In the genomic region with DNA sequence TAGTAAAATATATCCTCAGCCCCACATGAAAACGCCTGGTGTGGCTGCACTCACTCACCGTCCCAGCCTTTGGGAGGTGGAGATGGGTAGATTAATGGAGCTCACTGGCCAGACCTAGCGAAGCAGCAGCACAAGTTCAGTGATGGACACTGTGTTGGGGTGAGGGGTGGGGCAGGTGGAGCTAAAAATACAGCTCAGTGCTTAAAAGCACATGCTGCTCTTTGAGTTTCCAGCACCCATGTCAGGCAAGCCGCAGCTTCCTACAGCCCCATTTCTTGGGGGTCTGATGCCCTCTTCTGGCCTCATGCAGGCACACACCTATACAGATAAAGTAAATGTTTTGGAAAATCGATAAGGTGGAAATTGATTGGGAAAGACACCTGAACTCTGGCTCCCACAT, we compare ENCODE assay signal across 8 mouse cellular contexts.
A peak's percentile ranks its signal among the peaks of the same experiment; 100 is the strongest.
DNase-seq lines count a peak whose midpoint lies in the region; ATAC-seq lines count a peak whose summit lies in the region.

No protein-coding gene starts in this region.

- WGBS in heart, embryonic 10.5 days: 37% methylated on average over 5 of the region's 5 CpGs
- 37% methylated on average over 5 of the region's 5 CpGs for WGBS in midbrain, embryonic 14.5 days

- H3K4me3 ChIP-seq in heart, embryonic 10.5 days: no peak overlapping the region
- no peak overlapping the region for H3K4me3 ChIP-seq in midbrain, embryonic 14.5 days (replicated peaks; ENCODE audit: low read depth, low read length)

- H3K4me1 ChIP-seq in heart, embryonic 10.5 days: peaks cover 28% of the 10 kb centered on the region
- no peaks in the 10 kb centered on the region for H3K4me1 ChIP-seq in midbrain, embryonic 14.5 days (ENCODE audit: control insufficient read depth, insufficient read depth, low read length)

- peak overlapping the region; percentile 12; the same call in 1 of the 2 replicates for H3K27ac ChIP-seq in heart, embryonic 10.5 days
- H3K27ac ChIP-seq in midbrain, embryonic 14.5 days (replicated peaks; ENCODE audit: low read depth, low read length): no peak overlapping the region; the same call in 1 of the 2 replicates

- peaks cover 3% of the 10 kb centered on the region; the same call in 1 of the 2 replicates for H3K36me3 ChIP-seq in heart, embryonic 10.5 days
- H3K36me3 ChIP-seq in midbrain, embryonic 14.5 days (ENCODE audit: control insufficient read depth, insufficient read depth, low read length): peaks cover 20% of the 10 kb centered on the region; the same call in 1 of the 2 replicates

- no peak for ATAC-seq in midbrain, embryonic 14.5 days (ENCODE audit: low FRiP score, low TSS enrichment)

- DNase-seq in CD8-positive naive resting alpha-beta T cell, adult 2 months (ENCODE audit: low read depth in 2 of 2, low spot score in 2 of 2): peak; percentile 1 to 4
- DNase-seq in T-cell, adult 2 months (ENCODE audit: low spot score): peak; percentile 9
- DNase-seq in heart, embryonic 10.5 days (ENCODE audit: low spot score): no peak
- DNase-seq in kidney, postnatal 10 days: peak; percentile 23
- DNase-seq in midbrain, embryonic 14.5 days: peak; percentile 50
- no peak for DNase-seq in urinary bladder, postnatal 25 days (ENCODE audit: low spot score)
- DNase-seq in layer of hippocampus, adult 18-20 months (ENCODE audit: low spot score in 2 of 2): no peak
- DNase-seq in gastrocnemius, adult 8-10 months (ENCODE audit: low spot score in 2 of 2): no peak

- H3K27me3 ChIP-seq in heart, embryonic 10.5 days (ENCODE audit: insufficient read depth, poor library complexity, severe bottlenecking): no peaks in the 10 kb centered on the region
- no peaks in the 10 kb centered on the region for H3K27me3 ChIP-seq in midbrain, embryonic 14.5 days (ENCODE audit: control insufficient read depth, insufficient read depth, low read length)

- no peak overlapping the region for H3K4me2 ChIP-seq in midbrain, embryonic 14.5 days (ENCODE audit: low read length)

- no peaks in the 10 kb centered on the region for H3K9me3 ChIP-seq in heart, embryonic 10.5 days
- H3K9me3 ChIP-seq in midbrain, embryonic 14.5 days (ENCODE audit: control insufficient read depth, low read length): no peaks in the 10 kb centered on the region

- no peak overlapping the region for H3K9ac ChIP-seq in midbrain, embryonic 14.5 days (replicated peaks; ENCODE audit: low read length)

Comparison
In these comparisons a context has a peak if more than half of its experiments do, and no peak if none do; other contexts are left out.
1. DNase-seq: peak in CD8-positive naive resting alpha-beta T cell, adult 2 months (2 of 2), T-cell, adult 2 months (single experiment), kidney, postnatal 10 days (single experiment) and midbrain, embryonic 14.5 days (single experiment); none in heart, embryonic 10.5 days (single experiment), urinary bladder, postnatal 25 days (single experiment), layer of hippocampus, adult 18-20 months (0 of 2) and gastrocnemius, adult 8-10 months (0 of 2).